Mouse (Mus musculus) midbrain, postnatal 0 days (tissue): ENCODE measurements around the gene Smarcb1. TPM values are rescaled to one million over a fixed set of nuclear protein-coding genes. Genes with fewer than 3 reads are reported as not detected.
"Not testable (repeated sequence)": the region's sequence is repeated elsewhere in the genome, so short reads cannot be mapped to it uniquely, and the experiment has no call there.

ENCODE experiments used
- ATAC-seq: fragments of 200-750 bp; cut with Nextera tagmentation; 2 replicates; pipeline ENCODE4 v1.8.0; 2017; ENCODE audit warnings: moderate number of reproducible peaks, mild to moderate bottlenecking, moderate TSS enrichment, moderate library complexity; ENCODE audit not compliant: low FRiP score
- DNase-seq: peaks from one replicate; pipeline ENCODE4 v3.0.0-alpha.2; 2015; ENCODE audit warnings: low spot score
- H3K27ac ChIP-seq: fragments of 300-500 bp; sonication (generic); 2 replicates; pipeline ENCODE4 v1.5.1; 2014; ENCODE audit warnings: low read depth, mild to moderate bottlenecking, low read length, mixed read lengths
- H3K27me3 ChIP-seq: fragments of 300-500 bp; sonication (generic); 2 replicates; pipeline ENCODE4 v1.6.1; 2014; ENCODE audit warnings: low read length, control low read depth, mixed read lengths; ENCODE audit not compliant: insufficient read depth
- H3K36me3 ChIP-seq: fragments of 300-500 bp; sonication (generic); 2 replicates; pipeline ENCODE4 v1.6.1; 2014; ENCODE audit warnings: low read length, control low read depth, mixed read lengths; ENCODE audit not compliant: insufficient read depth
- H3K4me1 ChIP-seq: fragments of 300-500 bp; sonication (generic); 2 replicates; pipeline ENCODE4 v1.6.1; 2014; ENCODE audit warnings: mild to moderate bottlenecking, control low read depth, antibody characterized with exemption, low read length, mixed read lengths; ENCODE audit not compliant: insufficient read depth
- H3K4me2 ChIP-seq: fragments of 300-500 bp; sonication (generic); 2 replicates; pipeline ENCODE4 v1.6.1; 2014; ENCODE audit warnings: low read depth, mild to moderate bottlenecking, low read length, mixed read lengths; ENCODE audit not compliant: poor library complexity, severe bottlenecking
- H3K4me3 ChIP-seq: fragments of 300-500 bp; sonication (generic); 2 replicates; pipeline ENCODE4 v1.5.1; 2014; ENCODE audit warnings: low read depth, mild to moderate bottlenecking, low read length, moderate library complexity
- H3K9ac ChIP-seq: fragments of 300-500 bp; sonication (generic); replicated peaks from 2 replicates; pipeline ENCODE4 v1.6.1; 2014; ENCODE audit warnings: mild to moderate bottlenecking, low read length, moderate library complexity, mixed read lengths; ENCODE audit not compliant: poor library complexity, severe bottlenecking
- H3K9me3 ChIP-seq: fragments of 300-500 bp; sonication (generic); 2 replicates; pipeline ENCODE4 v1.6.1; 2016; ENCODE audit warnings: low read length, control low read depth
- CTCF ChIP-seq: IDR thresholded peaks from 2 replicates; pipeline ENCODE4 v1.5.1; 2016; ENCODE audit warnings: antibody characterized with exemption, mild to moderate bottlenecking
- WGBS: fragments of 180-500 bp; shearing (Covaris S2); extraction: QIAGEN DNeasy Blood & Tissue Kit; methylation state at CpG from one replicate; pipeline ENCODE4 v1.1.7; 2014; 5-methylcytosine and 5-hydroxymethylcytosine counted together
- polyA plus RNA-seq: library from polyadenylated mRNA; unstranded; fragments of >200 nt; fragmentation: Nextera tagmentation; extraction: Ambion mirVana; gene quantifications from 2 replicates; pipeline ENCODE4 v1.2.1, GENCODE M21; 2015
- total RNA-seq: library from RNA; depleted of rRNA; stranded (reverse); fragments of >200 nt; gene quantifications from 2 replicates; pipeline ENCODE4 v1.2.3, GENCODE M21; 2014

The Smarcb1 gene
- total and polyA plus RNA-seq, 2 experiments from 2014 or later: 147 to 205 TPM

DNA sequence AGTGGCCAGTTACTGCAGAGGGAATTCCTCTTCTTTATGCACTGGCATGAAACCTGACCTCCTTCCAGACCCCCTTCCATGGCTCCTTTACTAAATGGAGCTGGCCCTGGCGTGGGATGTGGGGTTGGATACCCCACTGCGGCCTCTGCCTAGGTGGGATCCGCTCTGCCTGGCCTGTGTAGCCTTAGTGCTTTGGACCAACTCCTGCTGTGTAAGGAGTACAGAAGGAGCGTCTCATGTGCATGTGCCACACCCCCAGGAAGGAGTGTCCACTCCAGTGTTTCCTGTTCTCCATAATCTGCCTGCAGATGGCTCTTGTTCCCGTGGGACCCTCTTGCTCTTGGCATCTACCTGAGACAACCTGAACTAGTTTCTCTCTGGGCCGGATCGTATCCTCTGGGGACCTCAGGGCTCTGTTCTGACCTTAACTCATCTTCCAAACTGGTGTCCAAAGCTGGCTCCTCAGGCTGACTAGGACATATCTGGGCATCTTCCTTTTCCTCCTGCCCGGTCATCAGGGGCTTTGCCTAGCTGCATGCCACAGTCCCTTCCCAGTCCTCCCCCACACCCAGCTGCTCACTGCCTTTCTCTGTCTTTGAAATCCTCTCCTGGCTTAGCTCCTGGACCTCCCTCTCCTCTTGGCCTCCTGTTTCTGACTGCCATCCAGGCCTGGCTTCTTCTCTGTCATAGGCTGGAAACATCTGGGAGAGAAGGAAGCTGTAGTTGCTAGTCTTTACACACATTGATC is 31.8 kb downstream of the Smarcb1 start:
- Histone ChIP-seq H3K36me3 (peaks cover 4% of the 10 kb centered on the region; the same call in 1 of the 2 replicates), H3K27me3 (no peaks in the 10 kb centered on the region), H3K9ac (no peak overlapping the region), H3K4me1 (peaks cover 4% of the 10 kb centered on the region; the same call in 1 of the 2 replicates), H3K4me2 (no peak overlapping the region), H3K27ac (no peak overlapping the region), H3K9me3 (no peaks in the 10 kb centered on the region), H3K4me3 (no peak overlapping the region)
- 56% methylated on average over 8 of the region's 8 CpGs for WGBS
- no peak for TF ChIP-seq CTCF
- DNase-seq (no peak), ATAC-seq (no peak)

DNA sequence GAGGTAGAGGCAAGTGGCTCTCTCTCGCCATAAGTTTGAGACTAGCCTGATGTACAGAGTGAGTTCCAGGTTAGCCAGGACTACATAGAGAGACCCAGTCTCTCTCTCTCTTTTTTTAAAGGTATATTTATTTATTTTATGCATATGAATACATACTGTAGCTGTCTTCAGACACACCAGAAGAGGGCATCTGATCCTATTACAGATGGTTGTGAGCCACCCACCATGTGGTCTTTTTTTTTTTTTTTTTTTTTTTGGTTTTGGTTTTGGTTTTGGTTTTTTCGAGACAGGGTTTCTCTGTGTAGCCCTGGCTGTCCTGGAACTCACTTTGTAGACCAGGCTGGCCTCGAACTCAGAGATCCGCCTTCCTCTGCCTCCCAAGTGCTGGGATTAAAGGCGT is 33.9 kb downstream of the Smarcb1 start:
- not testable (repeated sequence) for H3K4me2 ChIP-seq, H3K9ac ChIP-seq, H3K4me1 ChIP-seq, H3K36me3 ChIP-seq, H3K9me3 ChIP-seq, H3K27me3 ChIP-seq, ATAC-seq, DNase-seq, H3K4me3 ChIP-seq, H3K27ac ChIP-seq
- WGBS: 91% methylated on average over 5 of the region's 5 CpGs

GRCm38 (mm10) chr10:75884742-75885141 is 36.7 kb downstream of the Smarcb1 start:
- DNase-seq: no peak
- H3K27me3 ChIP-seq: no peaks in the 10 kb centered on the region
- H3K4me2 ChIP-seq: no peak overlapping the region
- no peak overlapping the region for H3K27ac ChIP-seq
- no peak overlapping the region for H3K9ac ChIP-seq
- no peaks in the 10 kb centered on the region for H3K4me1 ChIP-seq
- no peak for ATAC-seq
- no peaks in the 10 kb centered on the region for H3K36me3 ChIP-seq
- H3K9me3 ChIP-seq: no peaks in the 10 kb centered on the region
- WGBS: 96% methylated on average over 8 of the region's 8 CpGs
- no peak for TF ChIP-seq CTCF
- H3K4me3 ChIP-seq: no peak overlapping the region

DNA sequence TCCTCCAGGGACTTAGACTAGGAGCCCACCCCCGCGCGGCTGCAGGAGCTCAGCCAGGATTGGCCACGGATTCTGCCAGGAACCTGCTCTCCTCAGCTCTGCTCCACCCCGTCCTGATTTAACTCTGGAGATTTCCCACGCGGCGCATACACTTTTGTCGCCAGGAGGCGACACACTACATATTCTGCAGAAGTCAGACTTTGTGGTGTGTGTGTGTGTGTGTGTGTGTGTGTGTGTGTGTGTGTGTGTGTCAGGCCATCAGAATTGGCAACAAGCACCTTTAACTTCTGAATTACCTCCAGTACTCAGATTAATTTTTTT is 38.2 kb downstream of the Smarcb1 start:
- under 1% methylated on average over 10 of the region's 10 CpGs for WGBS
- ATAC-seq (peak; percentile 60; the same call in 1 of the 2 replicates), DNase-seq (peak; percentile 81)
- H3K4me2 ChIP-seq: peak overlapping the region; percentile 15; the same call in 1 of the 2 replicates
- H3K27ac ChIP-seq: no peak overlapping the region
- no peaks in the 10 kb centered on the region for H3K27me3 ChIP-seq
- no peak overlapping the region for H3K9ac ChIP-seq
- peak; percentile 76 for TF ChIP-seq CTCF
- no peaks in the 10 kb centered on the region for H3K9me3 ChIP-seq
- no peaks in the 10 kb centered on the region for H3K36me3 ChIP-seq
- no peaks in the 10 kb centered on the region for H3K4me1 ChIP-seq
- H3K4me3 ChIP-seq: no peak overlapping the region

GRCm38 (mm10) chr10:75882433-75883231 is 38.8 kb downstream of the Smarcb1 start:
- DNase-seq: no peak
- no peak for TF ChIP-seq CTCF
- H3K27ac ChIP-seq: no peak overlapping the region
- H3K4me3 ChIP-seq: no peak overlapping the region
- WGBS: 8% methylated on average over 15 of the region's 15 CpGs
- H3K4me2 ChIP-seq: peak overlapping the region; percentile 15; the same call in 1 of the 2 replicates
- no peaks in the 10 kb centered on the region for H3K9me3 ChIP-seq
- no peak overlapping the region for H3K9ac ChIP-seq
- H3K36me3 ChIP-seq: no peaks in the 10 kb centered on the region
- no peaks in the 10 kb centered on the region for H3K4me1 ChIP-seq
- ATAC-seq: no peak
- no peaks in the 10 kb centered on the region for H3K27me3 ChIP-seq
